Mouse (Mus musculus) MEL (cell line): ENCODE measurements around the gene Slc17a7. TPM values are rescaled to one million over a fixed set of nuclear protein-coding genes. Genes with fewer than 3 reads are reported as not detected.

Experiments used
- DNase-seq: peaks from one replicate; pipeline ENCODE4 v3.0.0; 2011; ENCODE audit warnings: low read depth, low spot score
- H3K27ac ChIP-seq: 2 replicates; pipeline ENCODE4 v1.5.1; 2012; ENCODE audit warnings: low read depth, mild to moderate bottlenecking, control low read depth, low read length, moderate library complexity; ENCODE audit not compliant: control insufficient read depth
- H3K27me3 ChIP-seq, 2 experiments: fragments of 150-350 bp in 1 of 2; sonication (generic) in 1 of 2; 2 replicates each; pipeline ENCODE4 v1.6.1; 2012; ENCODE audit warnings: low read length in 2 of 2, mild to moderate bottlenecking in 2 of 2, improper control_type of control experiment in 1 of 2, moderate library complexity in 1 of 2; ENCODE audit not compliant: insufficient read depth in 2 of 2, control insufficient read depth in 1 of 2
- H3K36me3 ChIP-seq, 2 experiments: 2 replicates each; pipeline ENCODE4 v1.6.1; 2012 to 2014; ENCODE audit warnings: low read length in 2 of 2, improper control_type of control experiment in 1 of 2, inconsistent platforms in 1 of 2, mild to moderate bottlenecking in 1 of 2; ENCODE audit not compliant: insufficient read depth in 2 of 2, control insufficient read depth in 1 of 2
- H3K4me1 ChIP-seq, 2 experiments: fragments of 150-350 bp in 1 of 2; sonication (generic) in 1 of 2; 2 replicates each; pipeline ENCODE4 v1.6.1; 2012; ENCODE audit warnings: low read length in 2 of 2, improper control_type of control experiment in 1 of 2, mild to moderate bottlenecking in 1 of 2; ENCODE audit not compliant: insufficient read depth in 2 of 2, control insufficient read depth in 1 of 2
- H3K4me3 ChIP-seq, 2 experiments: fragments of 150-350 bp in 1 of 2; sonication (generic) in 1 of 2; 2 replicates each; pipeline ENCODE4 v1.5.1; 2012; ENCODE audit warnings: low read depth in 2 of 2, low read length in 2 of 2, mild to moderate bottlenecking in 2 of 2, moderate library complexity in 2 of 2, control low read depth in 1 of 2, improper control_type of control experiment in 1 of 2; ENCODE audit not compliant: control insufficient read depth in 1 of 2, insufficient read depth in 1 of 2
- H3K79me2 ChIP-seq: 2 replicates; pipeline ENCODE4 v1.6.1; 2012; ENCODE audit warnings: mild to moderate bottlenecking, low read length, moderate library complexity; ENCODE audit not compliant: control insufficient read depth, poor library complexity, insufficient read depth
- H3K9ac ChIP-seq: 2 replicates; pipeline ENCODE4 v1.6.1; 2012; ENCODE audit warnings: low read depth, mild to moderate bottlenecking, control low read depth, low read length, moderate library complexity; ENCODE audit not compliant: control insufficient read depth, poor library complexity, severe bottlenecking
- H3K9me3 ChIP-seq: fragments of 150-350 bp; sonication (generic); replicated peaks from 2 replicates; pipeline ENCODE4 v1.6.1; 2012; ENCODE audit warnings: mild to moderate bottlenecking, low read length, improper control_type of control experiment, moderate library complexity; ENCODE audit not compliant: insufficient read depth
- ELF1 ChIP-seq: IDR thresholded peaks from 2 replicates; pipeline ENCODE4 v1.6.1; 2014; ENCODE audit warnings: low read depth, mild to moderate bottlenecking, inconsistent platforms, low read length, improper control_type of control experiment, moderate library complexity
- GATA1 ChIP-seq: IDR thresholded peaks from 2 replicates; pipeline ENCODE4 v1.6.1; 2011; ENCODE audit warnings: low read depth, low read length, improper control_type of control experiment
- HCFC1 ChIP-seq: IDR thresholded peaks from 2 replicates; pipeline ENCODE4 v1.6.1; 2012; ENCODE audit warnings: low read depth, mild to moderate bottlenecking, inconsistent platforms, low read length, improper control_type of control experiment, moderate library complexity
- KAT2A ChIP-seq: conservative IDR thresholded peaks from 2 replicates; pipeline ENCODE4 v1.6.1; 2012; ENCODE audit warnings: low read depth, low read length, improper control_type of control experiment, inconsistent platforms
- MEF2A ChIP-seq: IDR thresholded peaks from 2 replicates; pipeline ENCODE4 v1.6.1; 2014; ENCODE audit warnings: low read depth, mild to moderate bottlenecking, inconsistent platforms, low read length, improper control_type of control experiment; ENCODE audit not compliant: poor library complexity, insufficient replicate concordance, severe bottlenecking; ENCODE audit errors: extremely low read depth
- MXI1 ChIP-seq: IDR thresholded peaks from 2 replicates; pipeline ENCODE4 v1.6.1; 2011; ENCODE audit warnings: mild to moderate bottlenecking, low read depth, low read length, improper control_type of control experiment
- MYB ChIP-seq: IDR thresholded peaks from 2 replicates; pipeline ENCODE4 v1.6.1; 2011; ENCODE audit warnings: mild to moderate bottlenecking, low read depth, low read length, improper control_type of control experiment
- NELFE ChIP-seq: IDR thresholded peaks from 2 replicates; pipeline ENCODE4 v1.6.1; 2011; ENCODE audit warnings: low read depth, low read length, improper control_type of control experiment
- POLR2AphosphoS2 ChIP-seq: IDR thresholded peaks from 2 replicates; pipeline ENCODE4 v1.6.1; 2011; ENCODE audit warnings: low read length, improper control_type of control experiment
- SIN3A ChIP-seq: IDR thresholded peaks from 2 replicates; pipeline ENCODE4 v1.6.1; 2012; ENCODE audit warnings: low read length, improper control_type of control experiment, inconsistent platforms
- SMC3 ChIP-seq: IDR thresholded peaks from 2 replicates; pipeline ENCODE4 v1.6.1; 2011; ENCODE audit warnings: low read depth, low read length, improper control_type of control experiment
- TAL1 ChIP-seq: IDR thresholded peaks from 2 replicates; pipeline ENCODE4 v1.6.1; 2012; ENCODE audit warnings: mild to moderate bottlenecking, inconsistent platforms, low read length, moderate library complexity, mixed read lengths
- TBP ChIP-seq: IDR thresholded peaks from 2 replicates; pipeline ENCODE4 v1.8.0; 2011; ENCODE audit warnings: low read depth, low read length, improper control_type of control experiment
- TCF12 ChIP-seq: IDR thresholded peaks from 2 replicates; pipeline ENCODE4 v1.6.1; 2014; ENCODE audit warnings: low read depth, mild to moderate bottlenecking, inconsistent platforms, low read length, improper control_type of control experiment, moderate library complexity
- USF1 ChIP-seq: IDR thresholded peaks from 2 replicates; pipeline ENCODE4 v1.6.1; 2014; ENCODE audit warnings: low read depth, mild to moderate bottlenecking, inconsistent platforms, low read length, improper control_type of control experiment, moderate library complexity
- USF2 ChIP-seq, 2 experiments: IDR thresholded peaks; 2 replicates each; pipeline ENCODE4 v1.6.1; 2011 to 2012; ENCODE audit warnings: improper control_type of control experiment in 2 of 2, low read length in 2 of 2, borderline replicate concordance in 1 of 2, inconsistent platforms in 1 of 2, low read depth in 1 of 2, mild to moderate bottlenecking in 1 of 2; ENCODE audit not compliant: insufficient read depth in 1 of 2
- ZC3H11A ChIP-seq: IDR thresholded peaks from 2 replicates; pipeline ENCODE4 v1.6.1; 2012; ENCODE audit warnings: low read depth, mild to moderate bottlenecking, inconsistent platforms, low read length, improper control_type of control experiment
- ZKSCAN1 ChIP-seq: IDR thresholded peaks from 2 replicates; pipeline ENCODE4 v1.6.1; 2012; ENCODE audit warnings: low read depth, mild to moderate bottlenecking, inconsistent platforms, low read length, improper control_type of control experiment, moderate library complexity
- ZMIZ1 ChIP-seq: IDR thresholded peaks from 2 replicates; pipeline ENCODE4 v1.6.1; 2012; ENCODE audit warnings: low read depth, mild to moderate bottlenecking, inconsistent platforms, low read length, improper control_type of control experiment, moderate library complexity
- polyA plus RNA-seq, 2 experiments: library from polyadenylated mRNA; stranded (reverse) in 1 of 2; unstranded in 1 of 2; fragments of >175 nt in 1 of 2; fragments of >200 nt in 1 of 2; gene quantifications; 2 replicates each; pipeline versions ENCODE4 v1.2.1 to v1.2.4; 2012; ENCODE audit warnings: low replicate concordance in 2 of 2, low read depth in 1 of 2; ENCODE audit not compliant: insufficient read length in 2 of 2, insufficient read depth in 1 of 2, missing spikeins in 1 of 2
- total RNA-seq: library from RNA; depleted of rRNA; stranded (reverse); fragments of 300-350 nt; gene quantifications from 2 replicates; pipeline ENCODE4 v1.2.3, GENCODE M21; 2012

Gene Slc17a7
- total and polyA plus RNA-seq, 3 experiments = 0.23 to 1.0 TPM; not detected in 1

DNA sequence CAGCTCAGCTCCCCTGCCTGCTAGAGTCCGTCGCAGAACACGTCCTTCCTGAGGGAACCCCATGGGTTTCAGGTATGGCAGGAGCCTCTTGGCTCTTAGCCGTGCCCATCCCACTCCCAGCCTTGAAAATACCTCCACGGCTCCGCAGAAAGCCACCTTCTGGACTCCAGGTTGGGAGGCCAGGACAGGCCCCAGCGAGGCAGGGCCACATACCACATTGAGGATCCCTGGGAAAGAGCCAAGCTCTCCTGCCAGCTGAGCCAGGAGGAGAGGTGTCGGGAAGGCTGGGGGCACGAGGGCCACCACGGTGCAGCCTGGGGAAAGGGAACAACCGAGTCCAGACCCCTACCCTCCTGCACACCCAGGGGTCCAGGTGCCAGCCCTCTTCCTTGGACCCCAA lies 16.5 kb upstream of the Slc17a7 start:
- Histone ChIP-seq H3K27ac (no peak overlapping the region), H3K9me3 (no peaks in the 10 kb centered on the region), H3K9ac (no peak overlapping the region), H3K79me2 (no peaks in the 10 kb centered on the region), H3K36me3 (no peaks in the 10 kb centered on the region; a peak in 1 of 4 replicates), H3K4me1 (no peaks in the 10 kb centered on the region), H3K27me3 (no peaks in the 10 kb centered on the region), H3K4me3 (no peak overlapping the region)
- TF ChIP-seq TCF12 = no peak
- no peak for TF ChIP-seq TAL1
- no peak for TF ChIP-seq USF1
- no peak for TF ChIP-seq MXI1
- no peak for TF ChIP-seq USF2 (IDR thresholded peaks at IDR 0.05; ENCODE audit: borderline replicate concordance in 1 of 2, insufficient read depth in 1 of 2, low read depth in 1 of 2, low read length in 2 of 2)
- TF ChIP-seq KAT2A = no peak
- no peak for TF ChIP-seq POLR2AphosphoS2
- TF ChIP-seq SIN3A = no peak
- no peak for TF ChIP-seq MYB
- TF ChIP-seq HCFC1 = no peak
- no peak for TF ChIP-seq SMC3
- no peak for TF ChIP-seq GATA1
- no peak for TF ChIP-seq ZKSCAN1
- no peak for TF ChIP-seq MEF2A
- no peak for TF ChIP-seq ZC3H11A
- TF ChIP-seq NELFE = no peak
- no peak for DNase-seq

- TF ChIP-seq KAT2A (no peak), TBP (no peak), ELF1 (no peak), MEF2A (no peak), NELFE (no peak), ZMIZ1 (no peak)
- Histone ChIP-seq H3K4me3 (no peak overlapping the region), H3K9me3 (no peaks in the 10 kb centered on the region), H3K27me3 (no peaks in the 10 kb centered on the region), H3K36me3 (no peaks in the 10 kb centered on the region; a peak in 1 of 4 replicates), H3K79me2 (no peaks in the 10 kb centered on the region), H3K9ac (no peak overlapping the region), H3K27ac (no peak overlapping the region), H3K4me1 (no peaks in the 10 kb centered on the region)
- DNase-seq = no peak
Observed at GRCm38 (mm10) chr7:45147899-45148298, 15.8 kb upstream of the Slc17a7 start.
